Mouse (Mus musculus): Measurements from ENCODE around the gene Acsl1. TPM values are rescaled to one million over a fixed set of nuclear protein-coding genes. Genes with fewer than 3 reads are reported as not detected.

Gene Acsl1
- polyA plus RNA-seq (2017; shearing (Covaris generic)): 18.0 TPM

GRCm38 (mm10) chr8:46470792-46471781 lies at the start of gene Acsl1:
TSS of gene Acsl1 (plus strand) at chr8:46471037.

DNA sequence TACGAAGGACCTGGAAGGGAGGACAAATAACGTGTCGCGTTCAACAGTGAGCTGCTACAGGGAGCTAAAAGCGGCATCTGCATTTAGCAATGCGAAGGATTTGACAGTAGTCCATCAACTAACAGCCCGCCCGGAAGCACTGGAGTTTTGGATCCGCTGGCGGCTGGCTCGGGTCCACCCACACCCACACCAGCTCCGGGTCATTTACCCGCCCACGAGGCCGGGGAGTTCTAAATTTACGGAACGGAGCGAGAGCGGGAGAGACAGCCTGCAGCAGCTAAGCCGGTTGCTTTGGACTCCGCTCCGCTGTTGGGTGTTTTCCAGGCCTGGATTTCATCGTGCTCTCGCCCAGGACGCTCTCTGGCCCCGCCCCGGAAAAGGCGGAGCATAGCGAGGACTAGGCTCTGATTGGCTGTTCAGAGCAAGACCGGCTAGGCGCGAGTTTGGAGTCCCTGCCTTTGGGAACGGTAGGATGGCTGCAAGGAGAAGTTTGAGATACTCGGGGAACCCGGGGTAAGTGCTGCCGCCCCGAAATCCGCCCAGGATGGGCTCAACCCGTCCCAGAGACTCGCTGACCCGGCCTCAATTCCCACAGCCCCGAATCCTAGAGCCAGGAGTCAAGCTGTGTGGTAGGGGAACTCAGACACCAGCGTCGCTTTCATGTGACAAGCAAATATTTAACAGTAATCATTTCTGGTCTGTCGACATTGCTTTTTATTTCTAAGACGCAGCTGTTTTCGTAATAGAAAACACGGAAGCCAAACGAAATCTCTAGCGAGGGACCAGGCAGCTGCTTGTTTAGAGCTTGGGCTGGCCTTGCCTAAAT lies 81.0 kb downstream of the Acsl1 start, which contains the start of gene Cenpu:
TSS of gene Cenpu (plus strand) at position 414 of the 826 bp plus-strand sequence.

Other genes with a start within 250 kb of the Acsl1 start
- not detected for gene Helt, start 176.4 kb upstream of the Acsl1 start, polyA plus RNA-seq (2017; shearing (Covaris generic))
- 2.7 TPM for gene Cenpu, start 81.0 kb downstream of the Acsl1 start, polyA plus RNA-seq (2017; shearing (Covaris generic))
- gene Primpol, start 146.2 kb downstream of the Acsl1 start, polyA plus RNA-seq (2017; shearing (Covaris generic)): 19.8 TPM
- gene Casp3, start 146.3 kb downstream of the Acsl1 start, polyA plus RNA-seq (2017; shearing (Covaris generic)): 30.7 TPM

Data from effector memory CD4-positive, alpha-beta T cell, adult 5 months (primary cell).